Mouse (Mus musculus) heart, adult 2 months (tissue): ENCODE measurements around the gene Tmem177. TPM values are rescaled to one million over a fixed set of nuclear protein-coding genes. Genes with fewer than 3 reads are reported as not detected.

Experiments
- DNase-seq, 2 experiments: peaks; one replicate each; pipeline ENCODE4 v3.0.0; 2021
- H3K27ac ChIP-seq: fragments of 200-600 bp; 2 replicates; pipeline ENCODE4 v1.8.1; 2022
- H3K27me3 ChIP-seq: fragments of 200-500 bp; 2 replicates; pipeline ENCODE4 v1.6.1; 2012; ENCODE audit warnings: mild to moderate bottlenecking, low read length, inconsistent platforms, mixed read lengths; ENCODE audit not compliant: control insufficient read depth, insufficient read depth
- H3K36me3 ChIP-seq: fragments of 200-500 bp; 2 replicates; pipeline ENCODE4 v1.6.1; 2012; ENCODE audit warnings: low read length, inconsistent platforms; ENCODE audit not compliant: control insufficient read depth, insufficient read depth
- H3K4me1 ChIP-seq: fragments of 200-500 bp; 2 replicates; pipeline ENCODE4 v1.6.1; 2011; ENCODE audit warnings: low read length; ENCODE audit not compliant: control insufficient read depth, insufficient read depth
- H3K4me3 ChIP-seq: fragments of 200-600 bp; 2 replicates; pipeline ENCODE4 v1.8.1; 2022
- H3K79me2 ChIP-seq: fragments of 200-500 bp; replicated peaks from 2 replicates; pipeline ENCODE4 v1.6.1; 2012; ENCODE audit warnings: mild to moderate bottlenecking, inconsistent platforms, low read length, moderate library complexity, mixed read lengths; ENCODE audit not compliant: control insufficient read depth, insufficient read depth
- H3K9ac ChIP-seq: fragments of 200-500 bp; 2 replicates; pipeline ENCODE4 v1.6.1; 2012; ENCODE audit warnings: low read depth, mild to moderate bottlenecking, control low read depth, inconsistent platforms, low read length, mixed read lengths
- CTCF ChIP-seq: fragments of 200-600 bp; IDR thresholded peaks from 2 replicates; pipeline ENCODE4 v1.8.1; 2022; ENCODE audit warnings: antibody characterized with exemption, mild to moderate bottlenecking, moderate library complexity
- EP300 ChIP-seq: fragments of 200-500 bp; IDR thresholded peaks from 2 replicates; pipeline ENCODE4 v1.6.1; 2011; ENCODE audit warnings: low read depth, low read length, control low read depth; ENCODE audit not compliant: insufficient read depth
- POLR2A ChIP-seq: fragments of 200-500 bp; IDR thresholded peaks from 2 replicates; pipeline ENCODE4 v1.6.1; 2011; ENCODE audit warnings: mild to moderate bottlenecking, low read depth, low read length, control low read depth; ENCODE audit not compliant: insufficient read depth
- WGBS: fragments of 180-500 bp; shearing (Covaris S2); methylation state at CpG from one replicate; pipeline ENCODE4 v1.1.7; 2018; 5-methylcytosine and 5-hydroxymethylcytosine counted together
- intact Hi-C: fragments of 180-260 bp; cut with DNase I; formaldehyde crosslinking; loops from one replicate; pipeline ENCODE4 v1.15.1; 2025
- polyA plus RNA-seq: library from polyadenylated mRNA; depleted of rRNA; stranded (reverse); fragments of >200 nt; gene quantifications from 2 replicates; pipeline ENCODE4 v1.2.3, GENCODE M21; 2012
- total RNA-seq, 2 experiments: library from RNA; stranded (reverse); gene quantifications; 2 replicates each; pipeline ENCODE4 v1.2.3; 2021

The Tmem177 gene
- total and polyA plus RNA-seq, 3 experiments, result 7.5 to 10.6 (median 9.8) TPM

GRCm38 (mm10) chr1:119894936-119895335 is 18.1 kb downstream of the Tmem177 start:
- Histone ChIP-seq H3K27ac (no peak overlapping the region), H3K36me3 (no peaks in the 10 kb centered on the region), H3K9ac (no peak overlapping the region), H3K79me2 (no peaks in the 10 kb centered on the region), H3K4me1 (no peaks in the 10 kb centered on the region), H3K27me3 (no peaks in the 10 kb centered on the region), H3K4me3 (no peak overlapping the region)
- 36% methylated on average over 6 of the region's 6 CpGs for WGBS
- TF ChIP-seq POLR2A (no peak), EP300 (no peak), CTCF (peak; percentile 92)
- peak; percentile 52 to 73 for DNase-seq
- intact Hi-C loops, result loop anchor here (1.0 kb wide), 1 partner anchor 77 kb away; no protein-coding TSS in a partner anchor

GRCm38 (mm10) chr1:119893600-119893999 is 19.4 kb downstream of the Tmem177 start:
- Histone ChIP-seq H3K27ac (no peak overlapping the region), H3K9ac (no peak overlapping the region), H3K79me2 (no peaks in the 10 kb centered on the region), H3K27me3 (no peaks in the 10 kb centered on the region), H3K4me1 (no peaks in the 10 kb centered on the region), H3K36me3 (no peaks in the 10 kb centered on the region), H3K4me3 (no peak overlapping the region)
- TF ChIP-seq POLR2A, result no peak
- no peak for TF ChIP-seq CTCF
- TF ChIP-seq EP300, result no peak
- no peak for DNase-seq
- intact Hi-C loops, result no loop called here
- 90% methylated on average over 3 of the region's 3 CpGs for WGBS

- Histone ChIP-seq H3K9ac (no peak overlapping the region), H3K4me3 (no peak overlapping the region), H3K27ac (no peak overlapping the region), H3K79me2 (no peaks in the 10 kb centered on the region), H3K4me1 (no peaks in the 10 kb centered on the region), H3K36me3 (no peaks in the 10 kb centered on the region), H3K27me3 (no peaks in the 10 kb centered on the region)
- no peak for DNase-seq
- WGBS, result 65% methylated on average over 6 of the region's 6 CpGs
- TF ChIP-seq CTCF (no peak), EP300 (no peak), POLR2A (no peak)
- intact Hi-C loops, result no loop called here
Observed at GRCm38 (mm10) chr1:119892933-119893332, 20.1 kb downstream of the Tmem177 start.

GRCm38 (mm10) chr1:119891865-119892264 is 21.1 kb downstream of the Tmem177 start:
- 80% methylated on average over 4 of the region's 4 CpGs for WGBS
- Histone ChIP-seq H3K27me3 (no peaks in the 10 kb centered on the region), H3K4me3 (no peak overlapping the region), H3K79me2 (no peaks in the 10 kb centered on the region), H3K36me3 (no peaks in the 10 kb centered on the region), H3K9ac (no peak overlapping the region), H3K27ac (no peak overlapping the region), H3K4me1 (no peaks in the 10 kb centered on the region)
- no peak for DNase-seq
- TF ChIP-seq CTCF (no peak), EP300 (no peak), POLR2A (no peak)
- intact Hi-C loops, result no loop called here

GRCm38 (mm10) chr1:119891149-119891548 is 21.9 kb downstream of the Tmem177 start:
- no peaks in the 10 kb centered on the region for H3K36me3 ChIP-seq
- intact Hi-C loops, result no loop called here
- H3K79me2 ChIP-seq, result no peaks in the 10 kb centered on the region
- 64% methylated on average over 9 of the region's 9 CpGs for WGBS
- no peak overlapping the region for H3K9ac ChIP-seq
- no peak overlapping the region for H3K4me3 ChIP-seq
- TF ChIP-seq CTCF, result no peak
- TF ChIP-seq EP300, result no peak
- TF ChIP-seq POLR2A, result no peak
- no peaks in the 10 kb centered on the region for H3K27me3 ChIP-seq
- no peak overlapping the region for H3K27ac ChIP-seq
- H3K4me1 ChIP-seq, result no peaks in the 10 kb centered on the region
- no peak for DNase-seq

GRCm38 (mm10) chr1:119889347-119889746 is 23.7 kb downstream of the Tmem177 start:
- WGBS, result 61% methylated on average over 16 of the region's 16 CpGs
- TF ChIP-seq POLR2A, result no peak
- TF ChIP-seq EP300, result no peak
- TF ChIP-seq CTCF, result no peak
- H3K9ac ChIP-seq, result no peak overlapping the region
- intact Hi-C loops, result no loop called here
- no peaks in the 10 kb centered on the region for H3K27me3 ChIP-seq
- DNase-seq, result no peak
- H3K27ac ChIP-seq, result no peak overlapping the region
- peaks cover 2% of the 10 kb centered on the region; the same call in 1 of the 2 replicates for H3K4me1 ChIP-seq
- H3K4me3 ChIP-seq, result no peak overlapping the region
- no peaks in the 10 kb centered on the region for H3K79me2 ChIP-seq
- no peaks in the 10 kb centered on the region for H3K36me3 ChIP-seq
